Mouse (Mus musculus) R1 (cell line): ENCODE measurements at regions not wholly inside any gene's neighbourhood (a gene's known extent, or its start where the extent isn't known, plus 50 kb on each side); places are given as distances from the start of the nearest gene placed in this dataset.

Experiments used
- DNase-seq: peaks from one replicate; pipeline ENCODE4 v3.0.0-alpha.2; 2018; ENCODE audit warnings: low read depth, low spot score

DNA sequence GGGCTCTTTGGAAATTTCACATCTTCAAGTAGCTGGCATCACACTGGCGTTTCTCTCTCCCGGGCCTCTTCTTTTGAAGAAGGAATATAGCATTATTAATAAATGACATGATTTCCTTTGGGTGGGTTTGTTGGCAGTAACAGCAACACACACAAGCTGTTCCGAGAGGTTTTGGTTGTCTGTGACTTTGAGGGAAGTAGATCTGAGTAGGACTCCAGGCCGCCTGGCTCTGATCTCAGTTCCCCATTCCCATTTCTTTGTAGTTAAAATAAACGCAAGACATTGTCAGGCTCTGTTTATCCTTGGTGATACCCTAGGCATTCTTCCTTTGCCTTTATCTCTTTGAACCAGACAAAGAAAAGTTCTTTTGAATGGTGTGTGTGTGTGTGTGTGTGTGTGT lies 83.3 kb upstream of the Gm9887 start:
- no peak for DNase-seq

- no peak for DNase-seq
Observed at GRCm38 (mm10) chr12:69453544-69453943, 81.3 kb upstream of the Gm9887 start.

- no peak for DNase-seq
Observed at GRCm38 (mm10) chr12:69452986-69453385, 80.7 kb upstream of the Gm9887 start.

- DNase-seq, result no peak
Observed at GRCm38 (mm10) chr12:69451110-69451509, 78.9 kb upstream of the Gm9887 start.

GRCm38 (mm10) chr12:69447962-69448767 lies 75.9 kb upstream of the Gm9887 start:
- no peak for DNase-seq

DNA sequence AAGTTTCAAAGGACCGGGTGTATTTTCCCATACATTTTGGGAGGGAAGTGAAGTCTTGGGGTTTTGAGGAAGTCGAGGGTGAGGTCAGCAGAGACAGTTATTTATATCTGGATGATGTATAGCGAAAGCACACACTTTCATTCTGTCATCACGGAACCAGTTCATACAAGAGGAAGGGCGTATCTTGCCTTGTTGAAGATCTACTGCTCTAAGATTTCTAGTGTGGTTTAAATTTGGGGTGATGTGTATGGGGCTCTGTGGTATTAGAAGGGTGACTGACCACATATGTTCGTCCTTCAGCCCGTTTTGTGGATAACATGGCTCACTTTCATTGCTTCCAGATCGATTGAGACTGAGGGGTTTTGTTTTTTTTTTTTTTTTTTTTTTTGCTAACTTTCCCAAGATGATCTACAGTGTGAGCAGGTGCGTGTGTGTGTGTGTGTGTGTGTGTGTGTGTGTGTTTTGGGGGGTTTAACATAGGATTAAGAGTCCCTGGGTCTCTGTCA lies 75.1 kb upstream of the Gm9887 start:
- DNase-seq, result no peak

DNA sequence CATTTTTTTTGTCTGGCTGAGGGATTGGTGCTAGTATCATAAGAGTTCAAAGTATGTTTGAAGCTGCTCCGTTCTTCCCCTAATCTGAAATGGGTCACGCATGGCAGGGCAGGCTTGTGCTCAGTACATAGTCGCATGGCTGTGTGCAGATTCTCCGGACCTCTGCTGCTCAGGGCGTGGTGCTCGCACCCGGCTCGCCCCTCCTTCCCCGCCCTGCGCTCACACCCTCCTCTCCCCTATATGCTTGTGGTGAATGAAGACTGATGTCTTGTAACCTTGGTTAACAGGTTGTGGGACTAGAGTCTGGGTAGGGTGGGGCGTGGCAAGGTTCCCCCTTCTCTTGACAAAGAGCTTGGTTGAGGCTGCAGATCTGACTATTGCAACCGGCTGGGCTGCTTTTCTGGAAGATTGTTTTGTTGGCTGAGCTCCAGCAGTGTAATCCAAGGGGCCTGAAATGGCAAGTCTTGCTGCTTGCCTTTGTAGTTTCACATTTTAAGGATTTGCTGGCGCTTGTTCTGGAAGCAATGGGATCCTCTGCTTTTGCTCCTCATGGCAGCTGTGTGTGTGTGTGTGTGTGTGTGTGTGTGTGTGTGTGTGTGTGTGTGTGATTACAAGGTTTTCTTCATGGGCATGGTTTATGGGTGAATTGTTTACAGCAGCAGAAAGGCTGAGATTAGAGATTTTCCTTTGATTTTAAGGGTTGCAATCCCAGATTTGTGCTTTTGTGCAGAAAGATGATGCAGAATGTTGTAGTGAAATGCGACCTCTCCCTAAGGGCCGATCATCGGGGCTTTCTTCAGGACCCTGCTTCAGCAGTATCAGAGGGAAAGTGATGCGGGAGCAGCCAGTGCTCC lies 74.4 kb upstream of the Gm9887 start:
- peak; percentile 92 for DNase-seq

- no peak for DNase-seq
Observed at GRCm38 (mm10) chr12:69446085-69446467, 73.8 kb upstream of the Gm9887 start.

DNA sequence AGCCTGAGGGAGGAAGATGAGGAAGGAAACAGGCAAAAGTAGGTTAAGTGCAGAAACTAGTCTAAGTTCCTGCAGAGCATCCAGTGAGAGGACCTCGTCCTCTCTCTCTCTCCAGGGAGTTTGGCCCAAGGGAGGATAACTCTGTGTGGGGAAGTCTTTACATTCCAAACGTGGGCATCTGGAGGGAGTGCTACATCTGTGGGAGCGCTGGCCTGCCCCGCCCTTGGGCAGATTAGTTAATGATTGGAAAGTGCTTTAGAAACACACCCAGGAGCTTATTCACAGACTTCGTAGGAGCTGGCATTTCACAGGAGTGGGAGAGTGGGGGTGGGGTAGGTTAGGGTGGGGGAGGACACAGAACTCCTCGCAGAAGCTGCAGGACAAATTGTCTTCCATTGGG lies 70.1 kb upstream of the Gm9887 start:
- no peak for DNase-seq

DNA sequence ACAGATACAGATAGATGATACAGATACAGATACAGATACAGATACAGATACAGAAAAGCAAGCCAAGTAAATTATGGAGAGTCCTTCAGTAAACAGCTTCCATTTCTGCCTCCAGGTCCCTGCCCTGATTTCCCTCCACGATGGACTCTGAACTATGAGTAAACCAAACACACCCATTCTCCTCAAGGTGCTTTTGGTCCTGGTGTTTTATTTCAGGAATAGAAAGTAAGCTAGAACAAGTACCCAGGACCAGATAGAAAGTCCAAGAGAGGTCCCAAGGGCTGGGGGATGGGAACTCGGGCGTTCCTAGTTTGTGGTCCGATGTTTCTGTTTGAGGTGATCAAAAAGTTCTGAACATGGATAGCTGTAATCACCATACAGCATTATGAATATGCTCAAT lies 69.5 kb upstream of the Gm9887 start:
- no peak for DNase-seq

DNA sequence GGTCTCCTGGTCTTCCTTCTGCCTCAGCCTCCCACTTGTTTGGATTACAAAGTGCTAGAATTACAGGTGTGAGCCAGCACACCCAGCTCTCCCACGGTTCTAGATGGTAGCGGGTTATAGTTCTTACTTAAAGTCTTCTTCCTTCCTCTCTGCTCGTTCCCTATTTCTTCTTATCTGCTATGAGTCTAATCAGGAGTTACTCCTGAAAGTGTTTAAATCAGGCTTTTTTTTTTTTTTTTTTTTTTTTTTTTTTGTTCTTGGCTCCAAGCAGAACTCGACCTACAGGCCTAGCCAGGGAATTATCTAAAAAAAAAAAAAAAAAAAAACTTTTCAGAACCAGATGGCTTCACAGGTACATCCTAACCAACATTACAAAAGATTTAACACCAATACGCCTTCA lies 66.0 kb upstream of the Gm9887 start:
- no peak for DNase-seq

DNA sequence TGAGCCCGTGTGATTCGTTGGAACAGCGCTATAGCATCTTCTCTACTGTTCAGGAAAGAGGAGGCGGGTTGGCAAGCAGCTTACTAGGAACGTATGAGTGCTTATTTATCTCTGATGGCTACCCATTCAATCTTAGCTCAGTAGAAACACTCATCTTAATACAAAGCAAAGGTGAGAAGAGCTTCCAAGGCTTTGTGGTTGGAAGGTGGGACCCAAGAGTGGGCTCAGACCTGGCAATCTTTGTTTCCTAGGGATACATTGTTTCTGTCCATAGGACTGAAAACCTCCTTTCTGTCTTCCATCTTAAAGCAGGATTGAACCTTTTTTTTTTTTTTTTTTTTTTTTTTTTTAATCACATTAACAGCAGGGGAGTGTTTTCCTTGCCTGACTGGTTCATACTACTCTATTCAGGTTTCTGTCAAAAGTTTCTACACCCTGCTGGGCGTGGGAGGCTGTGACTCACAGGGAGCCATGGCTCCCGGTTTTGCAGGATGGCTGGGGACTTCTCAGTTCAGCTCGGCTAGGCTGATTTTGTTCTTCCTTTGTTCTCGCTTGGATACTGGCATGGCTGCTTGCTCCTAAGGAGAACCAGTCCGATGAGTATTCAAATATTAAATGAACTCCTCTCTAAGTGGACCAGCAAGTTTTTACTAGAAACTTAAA lies 64.7 kb upstream of the Gm9887 start:
- DNase-seq, result peak; percentile 89

GRCm38 (mm10) chr12:69434315-69434714 lies 62.1 kb upstream of the Gm9887 start:
- no peak for DNase-seq

GRCm38 (mm10) chr12:69432086-69432485 lies 59.8 kb upstream of the Gm9887 start:
- no peak for DNase-seq

DNA sequence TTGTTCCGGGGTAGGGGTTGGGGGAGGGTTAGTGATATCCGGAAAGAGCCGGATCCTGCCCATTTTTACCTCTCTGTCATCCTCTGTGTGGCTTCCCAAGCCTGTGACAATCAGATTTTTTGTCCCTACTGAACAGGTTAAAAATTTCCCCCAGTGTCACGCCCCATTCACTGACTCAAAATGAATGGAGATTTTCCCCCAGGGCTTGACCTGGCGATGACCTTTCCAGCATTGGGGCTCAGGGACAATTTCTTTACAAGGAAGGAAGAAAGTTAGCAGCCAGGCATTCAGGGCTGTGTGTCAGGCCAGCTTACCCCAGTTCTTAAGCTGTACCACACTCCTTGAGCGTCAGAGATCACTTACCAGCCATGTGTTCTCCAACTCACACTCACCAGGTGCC lies 55.9 kb upstream of the Gm9887 start:
- peak; percentile 69 for DNase-seq

- DNase-seq, result no peak
Observed at GRCm38 (mm10) chr12:69425610-69426009, 53.4 kb upstream of the Gm9887 start.

- DNase-seq, result peak; percentile 84
Observed at GRCm38 (mm10) chr12:69424971-69425370, 52.7 kb upstream of the Gm9887 start.
